Mouse (Mus musculus): ENCODE results near the gene Ankfy1. TPM values are rescaled to one million over a fixed set of nuclear protein-coding genes. Genes with fewer than 3 reads are reported as not detected.
"Not testable (repeated sequence)": the region's sequence is repeated elsewhere in the genome, so short reads cannot be mapped to it uniquely, and the experiment has no call there.

Gene Ankfy1
- polyA plus RNA-seq, 1 experiment = 8.8 TPM

DNA sequence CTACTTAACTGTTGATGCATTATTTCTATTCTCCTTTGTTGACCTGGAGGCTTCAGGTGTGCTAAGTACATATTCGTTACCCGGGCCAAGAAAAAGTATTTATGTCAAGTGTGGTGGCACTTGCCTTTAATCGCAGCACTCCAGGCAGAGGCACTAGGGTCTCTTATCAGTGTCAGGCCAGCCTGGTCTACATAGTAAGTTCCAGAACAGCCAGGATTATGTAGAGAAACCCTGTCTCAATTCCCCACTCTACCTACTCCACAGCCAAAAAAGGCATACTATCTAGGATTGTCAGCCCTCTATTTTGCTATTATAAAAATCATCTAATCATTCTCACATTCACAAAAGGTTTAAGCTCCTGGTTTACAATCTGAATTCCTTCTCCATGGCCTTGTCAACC, 691 bp upstream of the Ankfy1 start:
- peaks cover 17% of the 10 kb centered on the region for H3K4me1 ChIP-seq (ENCODE audit: control insufficient read depth, insufficient read depth, insufficient read length, low read length)
- H3K4me3 ChIP-seq (ENCODE audit: insufficient read depth, low read depth, low read length) = no peak overlapping the region
- no peak overlapping the region for H3K27ac ChIP-seq (replicated peaks; ENCODE audit: low read depth, low read length)

GRCm38 (mm10) chr11:72692353-72692752, 2.5 kb downstream of the Ankfy1 start:
- H3K4me3 ChIP-seq (ENCODE audit: insufficient read depth, low read depth, low read length) = no peak overlapping the region
- no peak overlapping the region for H3K27ac ChIP-seq (replicated peaks; ENCODE audit: low read depth, low read length)
- peaks cover 17% of the 10 kb centered on the region for H3K4me1 ChIP-seq (ENCODE audit: control insufficient read depth, insufficient read depth, insufficient read length, low read length)

GRCm38 (mm10) chr11:72695025-72695424, 5.2 kb downstream of the Ankfy1 start:
- Histone ChIP-seq H3K4me1 (ENCODE audit: control insufficient read depth, insufficient read depth, insufficient read length, low read length) (peaks cover 17% of the 10 kb centered on the region), H3K27ac (replicated peaks; ENCODE audit: low read depth, low read length) (no peak overlapping the region), H3K4me3 (ENCODE audit: insufficient read depth, low read depth, low read length) (no peak overlapping the region)

GRCm38 (mm10) chr11:72696368-72696971, 6.7 kb downstream of the Ankfy1 start:
- Histone ChIP-seq H3K4me3 (ENCODE audit: insufficient read depth, low read depth, low read length) (no peak overlapping the region), H3K27ac (replicated peaks; ENCODE audit: low read depth, low read length) (no peak overlapping the region), H3K4me1 (ENCODE audit: control insufficient read depth, insufficient read depth, insufficient read length, low read length) (peaks cover 11% of the 10 kb centered on the region)

DNA sequence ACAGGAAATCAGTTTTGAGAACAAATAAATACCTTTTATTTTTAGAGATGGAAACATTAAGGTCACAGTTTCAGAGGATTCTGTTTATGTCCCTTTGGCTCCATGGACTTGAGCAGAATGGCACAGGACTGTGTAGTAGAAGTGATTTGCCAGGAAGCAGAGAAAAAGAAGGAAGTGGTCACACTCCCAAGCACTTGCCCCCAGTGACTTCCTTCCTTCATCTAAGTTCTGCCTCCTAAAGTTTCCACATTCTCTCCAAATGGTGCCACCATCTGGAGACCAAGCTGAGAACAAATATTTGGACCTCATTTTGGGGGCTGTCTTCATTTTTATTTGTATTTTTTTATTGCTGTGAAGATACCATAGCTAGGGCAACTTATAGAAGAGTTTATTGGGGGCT, 7.5 kb downstream of the Ankfy1 start:
- peaks cover 5% of the 10 kb centered on the region for H3K4me1 ChIP-seq (ENCODE audit: control insufficient read depth, insufficient read depth, insufficient read length, low read length)
- no peak overlapping the region for H3K4me3 ChIP-seq (ENCODE audit: insufficient read depth, low read depth, low read length)
- H3K27ac ChIP-seq (replicated peaks; ENCODE audit: low read depth, low read length) = no peak overlapping the region

GRCm38 (mm10) chr11:72705111-72705510, 15.3 kb downstream of the Ankfy1 start:
- H3K27ac ChIP-seq (replicated peaks; ENCODE audit: low read depth, low read length); H3K4me1 ChIP-seq (ENCODE audit: control insufficient read depth, insufficient read depth, insufficient read length, low read length); H3K4me3 ChIP-seq (ENCODE audit: insufficient read depth, low read depth, low read length): not testable (repeated sequence)

- Histone ChIP-seq H3K4me1 (ENCODE audit: control insufficient read depth, insufficient read depth, insufficient read length, low read length) (no peaks in the 10 kb centered on the region), H3K27ac (replicated peaks; ENCODE audit: low read depth, low read length) (no peak overlapping the region), H3K4me3 (ENCODE audit: insufficient read depth, low read depth, low read length) (no peak overlapping the region)
Measured at GRCm38 (mm10) chr11:72712721-72713120, 22.9 kb downstream of the Ankfy1 start.

GRCm38 (mm10) chr11:72718161-72718560, 28.4 kb downstream of the Ankfy1 start:
- no peaks in the 10 kb centered on the region for H3K4me1 ChIP-seq (ENCODE audit: control insufficient read depth, insufficient read depth, insufficient read length, low read length)
- no peak overlapping the region for H3K4me3 ChIP-seq (ENCODE audit: insufficient read depth, low read depth, low read length)
- no peak overlapping the region for H3K27ac ChIP-seq (replicated peaks; ENCODE audit: low read depth, low read length)

DNA sequence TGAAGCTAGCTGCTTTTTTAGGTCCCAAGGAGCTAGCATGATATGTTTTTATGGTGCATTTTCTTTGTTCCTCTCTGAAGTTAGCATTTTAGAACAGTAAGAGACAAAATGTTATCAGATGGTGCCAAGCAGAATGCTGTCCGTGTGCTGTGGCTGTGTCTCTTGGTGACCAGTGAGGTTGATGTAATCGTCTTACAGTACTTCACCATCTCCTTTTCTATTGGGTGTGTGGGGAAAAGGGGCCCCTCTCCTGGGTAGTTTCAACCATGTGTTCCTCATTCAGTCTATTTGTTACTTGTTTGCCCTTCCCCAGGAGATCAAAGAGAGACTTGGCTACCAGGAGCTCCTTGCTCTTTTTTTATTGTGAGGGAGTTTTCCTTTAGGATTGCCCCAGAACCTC, 33.4 kb downstream of the Ankfy1 start:
- Histone ChIP-seq H3K4me1 (ENCODE audit: control insufficient read depth, insufficient read depth, insufficient read length, low read length) (no peaks in the 10 kb centered on the region), H3K4me3 (ENCODE audit: insufficient read depth, low read depth, low read length) (no peak overlapping the region), H3K27ac (replicated peaks; ENCODE audit: low read depth, low read length) (no peak overlapping the region)

DNA sequence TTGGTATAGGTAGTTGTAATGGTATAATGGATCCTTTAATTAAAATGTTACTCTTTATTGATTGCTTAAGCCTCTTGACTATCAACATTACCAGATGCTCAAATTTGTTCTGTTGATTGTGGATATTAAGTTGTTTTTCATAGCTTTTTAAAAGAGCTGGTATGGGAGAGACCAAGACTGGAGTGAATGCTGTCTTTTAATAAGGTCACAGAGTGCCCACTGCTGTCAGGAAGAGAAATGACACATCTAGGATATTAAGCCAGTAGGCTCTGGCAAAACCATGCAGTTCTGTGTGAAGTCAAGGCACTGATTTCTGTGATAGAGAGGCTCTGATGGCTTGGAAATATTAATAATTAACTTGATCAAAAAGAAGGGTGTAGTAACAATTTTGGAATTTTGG, 34.1 kb downstream of the Ankfy1 start:
- H3K27ac ChIP-seq (replicated peaks; ENCODE audit: low read depth, low read length) = no peak overlapping the region
- no peak overlapping the region for H3K4me3 ChIP-seq (ENCODE audit: insufficient read depth, low read depth, low read length)
- no peaks in the 10 kb centered on the region for H3K4me1 ChIP-seq (ENCODE audit: control insufficient read depth, insufficient read depth, insufficient read length, low read length)

DNA sequence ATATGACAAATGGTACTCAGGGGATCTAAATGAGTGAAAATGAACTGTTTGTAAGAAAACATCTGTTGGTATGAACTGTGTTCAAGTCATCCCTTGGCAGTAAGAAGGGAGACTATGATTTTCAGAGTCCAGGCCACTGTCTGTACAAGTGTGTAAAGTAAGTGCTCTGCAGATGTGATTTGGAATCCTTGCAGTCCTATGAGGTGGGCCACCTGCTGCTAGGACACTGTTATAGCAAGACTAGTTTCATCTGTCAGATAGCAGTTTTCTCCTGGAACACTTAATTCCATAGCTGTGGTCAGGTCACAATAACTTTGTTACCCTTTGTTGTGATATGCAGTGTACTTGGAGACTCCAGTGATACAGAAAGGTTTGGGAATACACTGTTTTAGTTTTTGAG, 36.2 kb downstream of the Ankfy1 start:
- Histone ChIP-seq H3K4me3 (ENCODE audit: insufficient read depth, low read depth, low read length) (no peak overlapping the region), H3K27ac (replicated peaks; ENCODE audit: low read depth, low read length) (no peak overlapping the region), H3K4me1 (ENCODE audit: control insufficient read depth, insufficient read depth, insufficient read length, low read length) (no peaks in the 10 kb centered on the region)

DNA sequence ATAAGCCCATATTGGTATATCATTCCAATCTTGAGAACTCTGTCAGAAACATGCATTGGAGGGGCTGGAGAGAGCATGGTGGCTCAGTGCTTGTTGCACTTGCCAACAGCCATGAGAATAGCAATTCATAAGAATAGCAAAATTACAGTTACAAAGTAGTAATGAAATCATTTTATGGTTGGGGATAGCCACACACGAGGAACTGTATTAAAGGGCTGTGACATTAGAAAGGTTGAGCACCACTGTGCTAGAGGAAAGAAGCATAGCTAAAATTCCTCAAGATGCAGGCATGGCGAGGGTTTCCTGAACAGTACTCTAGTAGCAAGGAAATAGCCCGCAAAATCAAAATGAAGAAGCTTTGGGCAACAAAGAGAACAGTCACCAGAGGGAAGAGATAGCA, 43.9 kb downstream of the Ankfy1 start:
- H3K4me3 ChIP-seq (ENCODE audit: insufficient read depth, low read depth, low read length) = no peak overlapping the region

DNA sequence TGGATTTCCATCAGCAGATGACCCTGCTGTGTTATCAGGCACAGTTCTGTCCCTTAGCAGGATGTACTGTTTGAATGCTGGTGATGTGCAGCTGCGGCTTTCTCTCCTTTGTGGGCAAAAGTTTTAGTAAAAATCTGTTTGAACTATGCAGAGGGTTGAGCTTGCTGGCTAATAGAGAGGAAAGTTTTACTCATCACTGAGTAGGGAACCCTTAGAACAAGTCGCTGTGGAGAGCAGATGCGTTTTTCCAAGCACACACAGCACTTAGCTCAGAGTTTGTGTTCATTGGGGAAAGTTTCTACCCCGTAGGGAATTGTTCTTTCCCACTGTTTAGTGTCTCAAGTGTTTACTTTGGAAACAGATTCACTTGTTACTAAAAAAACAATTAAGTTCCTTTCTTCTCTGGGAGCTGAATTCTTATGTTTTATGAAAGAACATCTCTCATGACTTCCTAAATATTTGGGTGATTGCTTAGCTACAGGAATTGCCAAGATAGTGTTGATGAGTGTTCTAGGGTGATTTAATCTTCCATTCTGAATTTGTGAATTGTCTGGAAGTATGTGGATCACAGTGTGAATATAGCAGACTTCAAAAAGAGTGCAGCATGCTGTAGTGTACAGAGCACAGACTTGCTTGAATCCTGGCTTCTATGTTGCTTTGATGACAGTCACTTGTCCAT, 45.2 kb downstream of the Ankfy1 start:
- Histone ChIP-seq H3K4me3 (ENCODE audit: insufficient read depth, low read depth, low read length) (no peak overlapping the region), H3K27ac (replicated peaks; ENCODE audit: low read depth, low read length) (0 out of 2 replicates have a peak overlapping the region, but pooled peaks have one; percentile 21), H3K4me1 (ENCODE audit: control insufficient read depth, insufficient read depth, insufficient read length, low read length) (no peaks in the 10 kb centered on the region)

More for the DNA sequence above, 43.9 kb downstream of the Ankfy1 start:
- H3K27ac ChIP-seq (replicated peaks; ENCODE audit: low read depth, low read length) = no peak overlapping the region
- H3K4me1 ChIP-seq (ENCODE audit: control insufficient read depth, insufficient read depth, insufficient read length, low read length) = no peaks in the 10 kb centered on the region

GRCm38 (mm10) chr11:72735519-72735860, 45.7 kb downstream of the Ankfy1 start:
- 0 out of 2 replicates have a peak overlapping the region, but pooled peaks have one; percentile 21 for H3K27ac ChIP-seq (replicated peaks; ENCODE audit: low read depth, low read length)
- no peaks in the 10 kb centered on the region for H3K4me1 ChIP-seq (ENCODE audit: control insufficient read depth, insufficient read depth, insufficient read length, low read length)
- no peak overlapping the region for H3K4me3 ChIP-seq (ENCODE audit: insufficient read depth, low read depth, low read length)

GRCm38 (mm10) chr11:72736320-72736719, 46.5 kb downstream of the Ankfy1 start:
- no peak overlapping the region; the same call in 1 of the 2 replicates for H3K27ac ChIP-seq (replicated peaks; ENCODE audit: low read depth, low read length)
- no peak overlapping the region for H3K4me3 ChIP-seq (ENCODE audit: insufficient read depth, low read depth, low read length)
- H3K4me1 ChIP-seq (ENCODE audit: control insufficient read depth, insufficient read depth, insufficient read length, low read length) = no peaks in the 10 kb centered on the region

- not testable (repeated sequence) for H3K4me1 ChIP-seq (ENCODE audit: control insufficient read depth, insufficient read depth, insufficient read length, low read length); H3K4me3 ChIP-seq (ENCODE audit: insufficient read depth, low read depth, low read length); H3K27ac ChIP-seq (replicated peaks; ENCODE audit: low read depth, low read length)
Measured at GRCm38 (mm10) chr11:72737517-72737916, 47.7 kb downstream of the Ankfy1 start.

Data from brown adipose tissue, adult 24 weeks (tissue).